Mouse (Mus musculus) cerebral cortex, adult 2 months (tissue): ENCODE measurements around the gene Pde7b.

ENCODE experiments used
- WGBS: fragments of 180-500 bp; shearing (Covaris S2); methylation state at CpG from one replicate; pipeline ENCODE4 v1.1.7; 2018; 5-methylcytosine and 5-hydroxymethylcytosine counted together

Pde7b gene

DNA sequence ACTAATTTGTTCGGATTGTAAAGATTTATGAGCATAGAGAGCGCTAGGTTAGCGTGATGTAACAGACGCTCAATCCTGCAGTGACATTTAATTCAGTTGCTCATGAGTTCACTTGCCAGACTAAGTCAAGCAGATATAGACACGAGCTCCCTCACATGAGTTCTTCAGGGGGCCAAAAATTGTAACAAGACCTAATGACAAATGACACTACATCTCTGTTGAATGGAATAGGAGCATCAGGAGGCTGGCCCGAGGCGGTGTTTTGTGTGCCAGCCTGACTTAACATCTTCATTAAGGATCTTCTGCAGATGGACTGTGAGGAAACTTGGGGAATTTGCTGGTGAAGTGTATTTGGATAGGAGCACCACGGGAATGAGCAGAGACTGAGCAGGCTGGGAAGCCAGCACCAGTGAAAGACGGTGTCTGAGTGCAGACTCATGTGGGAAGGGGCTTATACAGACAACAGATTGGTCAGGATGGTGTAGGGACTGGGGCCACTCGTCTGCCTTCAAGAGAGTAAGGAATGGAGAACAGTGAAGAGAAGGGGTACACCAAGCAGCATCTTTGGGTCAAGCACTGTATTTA lies 303.5 kb downstream of the Pde7b start:
- WGBS: 82% methylated on average over 10 of the region's 10 CpGs

DNA sequence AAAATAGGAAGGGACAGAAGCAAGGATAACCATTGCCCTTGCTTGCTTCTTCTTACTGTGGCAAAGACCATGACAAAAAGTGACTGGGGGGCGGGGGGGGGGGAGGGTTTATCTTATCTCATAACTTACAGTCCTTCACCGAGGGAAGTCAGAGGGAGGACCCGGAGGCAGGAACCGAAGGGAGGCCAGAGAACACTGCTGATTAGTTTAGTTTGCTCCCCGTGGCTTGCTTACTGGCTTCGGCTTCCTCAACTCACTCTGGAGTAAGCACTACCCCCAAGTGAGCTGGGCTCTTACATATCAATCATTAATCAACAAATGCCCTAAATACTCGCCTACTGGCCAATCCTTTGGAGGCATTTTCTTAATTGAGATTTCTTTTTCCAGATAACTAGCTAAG lies 304.6 kb downstream of the Pde7b start:
- WGBS: 76% methylated on average over 7 of the region's 7 CpGs

DNA sequence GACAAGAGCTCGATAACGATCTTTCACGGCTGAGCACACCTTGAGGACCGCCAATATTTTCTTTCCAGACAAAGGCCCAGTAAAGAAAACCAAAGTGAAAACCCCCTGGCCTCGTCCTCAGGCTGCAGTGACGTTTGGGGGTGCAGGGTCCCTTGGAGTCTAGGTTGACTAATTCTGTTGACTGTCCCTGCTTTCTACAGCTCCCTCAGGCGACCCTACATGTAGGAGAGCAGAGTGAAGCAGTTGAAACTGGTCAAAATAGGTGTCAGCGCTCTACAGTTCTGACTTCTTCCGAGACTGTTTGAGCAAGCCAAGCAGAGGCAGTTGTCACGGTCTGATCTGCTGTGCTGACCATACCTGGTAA lies 306.0 kb downstream of the Pde7b start:
- WGBS: 81% methylated on average over 10 of the region's 10 CpGs

DNA sequence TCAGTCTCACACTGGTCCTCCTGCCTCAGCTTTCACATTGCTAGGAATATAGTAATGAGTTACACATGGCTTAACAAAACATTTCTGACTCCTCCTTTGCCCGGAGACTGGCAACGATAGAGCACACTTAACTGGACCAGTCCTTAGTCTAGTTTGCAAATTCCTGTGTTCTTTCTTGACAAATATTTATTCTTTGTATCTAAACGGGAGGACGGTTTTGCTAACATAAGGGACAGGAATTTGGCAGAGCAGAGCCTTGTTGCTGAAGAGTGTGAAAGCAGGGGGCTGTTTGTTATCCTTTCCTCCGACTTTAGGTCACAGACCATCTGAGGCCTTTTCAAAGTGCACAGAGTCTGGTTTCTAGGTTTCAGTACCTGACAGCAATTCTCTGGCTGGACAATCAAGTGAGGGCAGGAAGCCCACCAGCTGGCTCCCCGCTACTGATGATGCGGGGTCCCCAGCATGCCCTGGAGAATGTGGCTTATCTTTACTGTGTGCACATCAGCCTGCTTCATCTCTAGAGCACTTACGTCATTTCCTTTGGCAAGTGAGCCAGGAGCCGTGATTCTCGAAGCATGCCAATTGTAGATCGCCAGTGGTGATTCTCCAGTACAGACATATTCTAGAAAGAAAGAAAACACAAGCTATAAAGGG lies 306.5 kb downstream of the Pde7b start:
- 53% methylated on average over 11 of the region's 11 CpGs for WGBS

DNA sequence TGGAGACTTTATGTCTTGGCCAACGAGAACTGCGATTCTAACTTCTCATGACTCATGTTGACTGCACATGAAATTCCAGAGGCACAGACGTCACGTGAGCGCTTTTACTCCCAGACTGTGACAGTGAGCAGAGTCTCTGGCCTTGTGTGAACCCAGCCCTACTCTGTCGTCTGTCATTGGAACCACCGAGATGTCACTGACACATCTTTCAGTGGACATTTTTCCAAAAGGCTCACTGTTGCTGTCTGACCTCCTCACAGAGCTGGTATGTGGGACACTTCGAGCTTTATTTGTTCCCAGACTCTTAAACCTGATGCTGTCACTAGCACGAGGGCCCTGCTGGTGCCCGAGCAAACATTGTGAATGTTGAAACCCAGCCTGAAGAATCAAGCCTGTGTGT lies 315.7 kb downstream of the Pde7b start:
- WGBS: 88% methylated on average over 10 of the region's 10 CpGs

DNA sequence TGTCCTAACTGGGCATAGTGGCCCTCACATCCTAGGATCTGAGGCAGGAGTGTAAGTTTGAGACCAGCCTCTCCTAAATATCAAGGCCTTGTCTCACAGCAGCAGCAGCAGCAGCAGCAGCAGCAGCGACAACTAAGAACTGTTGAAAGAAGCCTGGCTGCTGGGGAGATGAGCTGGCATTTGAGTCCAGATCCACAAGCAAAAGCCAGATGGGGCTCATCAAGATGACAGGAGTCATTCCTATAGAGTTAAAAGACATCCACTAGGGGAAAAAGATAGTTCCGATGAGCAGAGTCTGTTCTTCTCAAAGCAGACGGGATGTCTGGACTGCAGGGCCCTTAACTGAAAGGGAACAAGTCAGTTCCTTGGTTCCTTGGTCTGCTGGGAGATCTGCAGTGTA lies 316.5 kb downstream of the Pde7b start:
- WGBS: 85% methylated on average over 3 of the region's 3 CpGs

DNA sequence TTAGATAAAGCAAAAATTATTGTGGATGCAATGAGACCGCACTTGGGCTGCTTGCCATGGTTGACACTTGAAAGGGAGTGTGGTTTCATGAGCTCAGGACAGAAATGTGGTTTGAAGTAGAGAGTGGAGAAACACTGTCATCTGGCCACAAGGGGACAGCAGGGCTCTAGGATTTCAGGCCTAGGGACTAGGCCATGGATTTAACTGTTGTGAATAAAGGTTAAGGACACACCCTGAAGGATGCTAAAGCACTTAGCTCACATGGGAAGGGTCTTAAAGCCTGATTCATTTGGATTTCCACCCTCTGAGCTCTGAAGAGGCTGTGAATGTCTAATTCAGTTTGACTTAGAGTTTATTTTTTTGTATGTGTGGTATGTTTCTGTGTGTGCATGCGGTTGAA lies 319.4 kb downstream of the Pde7b start:
- 84% methylated on average over 2 of the region's 2 CpGs for WGBS

DNA sequence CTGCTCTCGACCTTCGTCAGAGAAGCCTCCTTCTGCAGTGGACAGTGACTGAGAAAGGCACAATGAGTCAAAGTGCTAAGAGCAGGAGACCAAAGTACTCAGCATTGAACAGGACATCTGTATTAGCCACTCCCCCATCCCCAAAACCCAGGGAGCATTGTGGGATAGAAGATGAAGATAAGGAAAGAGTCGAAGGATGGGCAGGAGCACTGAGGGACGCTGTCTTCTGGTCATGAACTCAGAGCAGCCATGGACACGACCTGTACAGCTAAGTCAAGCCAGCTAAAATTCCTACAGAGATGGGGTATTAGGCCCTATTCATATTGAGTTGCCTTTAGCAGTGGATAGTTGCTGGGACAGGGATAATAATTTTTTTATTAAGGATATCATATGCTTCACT lies 321.9 kb downstream of the Pde7b start:
- WGBS: 92% methylated on average over 5 of the region's 5 CpGs

DNA sequence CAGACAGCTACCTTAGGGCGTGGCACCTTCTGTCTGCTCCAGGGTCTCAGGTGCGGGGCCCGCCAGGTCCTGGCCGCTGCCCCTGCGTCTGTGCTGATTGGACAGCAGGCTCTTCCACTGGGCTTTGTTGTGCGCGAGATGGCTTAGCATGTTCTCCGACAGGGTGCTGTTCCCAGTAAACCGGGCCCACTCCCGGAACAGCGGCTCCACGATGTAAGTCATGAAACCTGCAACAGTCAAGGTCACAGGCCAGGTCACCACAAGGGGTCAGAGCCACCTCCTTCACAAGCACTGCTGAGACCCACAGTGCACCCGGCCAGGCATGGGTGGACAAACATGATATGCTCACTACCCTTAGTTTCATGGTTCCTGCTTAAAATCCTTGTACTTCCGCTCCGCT lies 324.5 kb downstream of the Pde7b start:
- 91% methylated on average over 15 of the region's 15 CpGs for WGBS

DNA sequence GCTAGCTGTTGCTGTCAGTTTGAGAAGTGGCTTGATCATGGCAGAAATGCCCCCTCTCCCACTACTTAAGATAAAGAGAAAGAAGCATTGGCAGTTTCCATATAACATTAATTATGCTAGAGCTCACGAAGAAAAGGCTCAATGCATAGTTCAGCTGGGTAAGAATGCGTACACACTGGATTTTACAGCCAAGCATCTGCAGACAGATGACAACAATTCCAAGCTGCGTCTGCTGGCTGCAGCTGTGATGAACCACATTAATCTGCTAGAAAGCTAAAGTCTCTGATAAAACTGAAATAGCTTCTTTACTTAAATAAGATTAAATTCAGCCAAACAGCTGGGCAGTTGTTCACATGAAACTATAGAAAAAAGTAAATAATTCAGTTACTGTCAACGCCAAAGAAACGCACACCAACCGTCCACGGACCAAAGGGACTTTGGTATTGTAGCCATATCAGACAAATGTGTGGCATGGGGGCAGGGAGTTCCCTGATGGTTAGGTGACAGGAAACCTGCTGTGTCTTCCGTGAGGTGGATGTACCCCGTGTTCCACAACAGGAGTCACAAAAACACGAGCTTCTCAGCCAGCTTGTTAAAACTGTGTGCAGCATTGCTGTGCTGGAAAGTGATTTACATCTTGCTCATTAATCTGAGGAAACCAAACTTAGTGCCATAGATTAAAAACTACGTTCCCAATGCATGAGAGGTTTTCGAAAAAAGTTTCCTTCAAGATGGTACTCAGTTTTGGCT lies 326.1 kb downstream of the Pde7b start:
- 70% methylated on average over 12 of the region's 12 CpGs for WGBS

DNA sequence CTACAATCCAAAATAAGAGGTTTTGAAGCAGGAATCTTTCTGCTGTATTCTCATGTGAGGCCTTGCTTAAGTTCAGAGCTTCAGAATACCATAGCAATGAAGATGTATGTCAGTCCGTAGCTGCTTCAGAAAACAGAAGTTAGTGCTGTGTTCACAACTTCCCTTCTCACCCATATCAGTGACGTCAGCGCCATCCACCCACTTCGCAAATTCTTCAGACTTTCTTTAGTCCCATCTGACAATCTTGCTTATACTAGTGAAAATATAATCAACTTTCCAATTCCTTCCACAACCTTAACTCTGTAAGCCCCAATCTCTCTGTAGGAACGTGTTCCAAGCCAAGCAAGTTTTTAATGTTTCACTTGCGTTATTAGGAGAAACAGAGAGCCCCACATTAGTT lies 326.7 kb downstream of the Pde7b start:
- 54% methylated on average over 6 of the region's 6 CpGs for WGBS

DNA sequence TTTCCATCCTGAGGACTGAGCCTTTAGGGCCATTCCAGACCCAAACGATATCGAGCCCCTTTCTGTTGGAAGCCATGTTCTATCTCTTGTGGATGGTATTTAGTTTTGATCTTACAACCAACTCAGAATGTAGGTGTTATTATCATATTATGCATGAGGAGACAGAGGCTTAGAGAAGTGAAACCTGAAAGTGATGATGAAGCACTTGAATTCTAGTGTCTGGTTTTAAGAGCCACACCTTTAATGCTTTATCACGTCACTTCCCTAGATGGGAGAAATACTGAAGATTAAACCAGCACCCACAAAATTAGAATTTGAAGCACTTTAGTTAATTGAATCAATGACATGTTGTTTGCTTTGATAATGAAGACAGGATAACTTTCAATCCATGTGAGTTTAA lies 329.1 kb downstream of the Pde7b start:
- WGBS: 95% methylated on average over 3 of the region's 3 CpGs

DNA sequence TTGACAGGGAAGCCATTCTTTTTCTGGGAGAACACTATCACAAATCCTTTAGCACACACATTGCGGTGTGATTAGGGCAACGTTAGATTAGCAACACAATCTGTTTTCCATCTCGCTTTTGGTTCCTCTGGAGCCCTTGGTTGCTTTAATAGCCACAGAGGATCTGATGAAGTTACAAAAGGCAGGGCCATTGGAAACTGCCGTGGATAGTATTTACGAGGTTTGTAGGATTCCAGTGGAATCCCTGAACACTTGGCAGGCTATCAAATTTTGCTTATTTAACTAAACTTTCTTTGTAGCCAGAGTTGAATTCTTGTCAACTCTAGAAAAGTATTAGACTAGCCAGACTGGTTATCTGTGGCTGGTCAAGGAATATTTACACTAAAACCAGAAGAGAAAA lies 330.1 kb downstream of the Pde7b start:
- WGBS: 79% methylated on average over 5 of the region's 5 CpGs

DNA sequence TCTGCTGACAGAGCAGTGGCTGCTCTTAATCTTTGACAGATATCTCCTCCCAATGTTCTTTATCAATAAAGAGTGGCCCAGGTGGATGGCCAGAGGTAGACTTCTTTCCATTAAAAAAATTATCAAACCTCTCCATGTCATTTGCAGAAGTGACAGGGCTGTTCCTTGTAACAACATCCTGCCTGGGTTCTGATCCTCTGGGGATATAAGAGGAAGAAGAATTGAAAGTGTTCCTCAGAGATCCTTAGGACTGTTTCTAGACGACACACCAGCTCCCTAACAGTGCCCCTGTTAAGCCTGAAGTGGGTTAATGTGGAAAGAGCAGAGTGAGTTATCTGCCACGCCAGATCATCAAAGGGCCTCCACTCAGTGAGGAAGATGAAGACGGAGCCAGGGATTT lies 334.3 kb downstream of the Pde7b start:
- WGBS: 86% methylated on average over 3 of the region's 3 CpGs

DNA sequence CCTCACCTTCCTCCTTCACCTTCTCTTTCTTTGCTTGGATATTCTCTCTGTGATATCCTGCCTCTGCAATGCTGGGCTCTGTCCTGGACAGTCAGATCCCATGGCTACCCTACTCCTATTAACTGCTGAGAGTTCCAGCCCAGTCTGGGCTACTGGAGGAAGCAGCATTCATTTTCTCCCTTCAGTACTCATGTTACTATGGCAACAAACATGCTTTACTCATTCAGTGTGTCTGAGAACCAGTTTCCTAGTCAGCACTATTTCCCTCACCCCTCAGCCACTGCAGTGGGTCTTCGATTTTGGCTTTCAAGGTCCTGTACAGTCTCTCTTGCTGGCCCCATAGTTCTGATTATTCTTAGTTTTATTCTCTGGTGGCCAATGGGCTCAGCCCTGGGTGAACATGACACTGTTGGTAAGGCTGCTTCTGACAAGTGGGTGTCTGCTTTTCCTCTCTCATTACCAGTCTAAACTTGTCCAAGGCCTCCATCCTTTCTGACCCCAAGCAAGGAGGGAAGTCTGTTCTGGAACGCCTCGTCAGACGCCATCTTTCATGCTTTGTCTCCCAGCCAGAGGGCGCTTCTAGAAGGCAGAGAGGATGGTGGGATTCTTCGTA lies 342.0 kb downstream of the Pde7b start:
- 67% methylated on average over 6 of the region's 6 CpGs for WGBS

DNA sequence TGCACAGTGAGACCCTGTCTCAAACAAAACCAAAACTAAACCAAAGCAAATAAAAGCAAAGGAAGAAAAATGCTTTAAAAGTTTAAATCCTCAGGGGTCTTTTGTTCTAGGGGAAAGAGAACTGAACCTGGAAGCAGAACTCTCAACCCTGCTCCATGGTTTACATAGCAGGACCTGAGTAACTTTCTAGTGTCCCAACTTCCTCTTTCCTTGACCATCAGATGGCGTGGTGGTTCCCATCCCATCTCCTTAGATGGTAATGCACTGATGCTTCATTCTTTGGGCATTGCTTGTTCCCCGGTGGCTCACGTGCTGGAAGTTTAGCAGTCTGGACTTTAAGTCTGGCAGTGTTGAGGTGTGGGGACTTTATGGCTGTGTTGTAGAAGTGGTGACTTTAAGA lies 343.5 kb downstream of the Pde7b start:
- WGBS: 81% methylated on average over 3 of the region's 3 CpGs

DNA sequence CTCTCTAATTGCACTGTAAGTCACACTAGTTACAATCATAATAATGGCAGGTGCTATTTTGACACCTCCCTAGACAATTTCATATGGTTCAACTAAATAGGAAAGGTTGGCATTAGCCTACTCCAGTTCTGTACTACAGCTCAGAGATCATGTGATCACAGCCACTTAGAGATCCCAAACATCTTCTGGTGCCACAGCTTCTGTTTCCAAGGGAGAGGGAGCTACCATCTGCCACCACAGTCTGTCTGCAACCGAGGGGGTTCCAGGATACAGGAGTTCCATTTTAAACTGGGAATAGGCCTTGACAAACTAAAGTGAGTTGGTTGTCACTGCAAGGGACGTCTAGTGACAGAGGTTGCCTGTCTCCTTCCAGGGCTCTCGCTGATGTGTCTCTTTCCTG lies 344.1 kb downstream of the Pde7b start:
- WGBS: 57% methylated on average over 3 of the region's 3 CpGs

DNA sequence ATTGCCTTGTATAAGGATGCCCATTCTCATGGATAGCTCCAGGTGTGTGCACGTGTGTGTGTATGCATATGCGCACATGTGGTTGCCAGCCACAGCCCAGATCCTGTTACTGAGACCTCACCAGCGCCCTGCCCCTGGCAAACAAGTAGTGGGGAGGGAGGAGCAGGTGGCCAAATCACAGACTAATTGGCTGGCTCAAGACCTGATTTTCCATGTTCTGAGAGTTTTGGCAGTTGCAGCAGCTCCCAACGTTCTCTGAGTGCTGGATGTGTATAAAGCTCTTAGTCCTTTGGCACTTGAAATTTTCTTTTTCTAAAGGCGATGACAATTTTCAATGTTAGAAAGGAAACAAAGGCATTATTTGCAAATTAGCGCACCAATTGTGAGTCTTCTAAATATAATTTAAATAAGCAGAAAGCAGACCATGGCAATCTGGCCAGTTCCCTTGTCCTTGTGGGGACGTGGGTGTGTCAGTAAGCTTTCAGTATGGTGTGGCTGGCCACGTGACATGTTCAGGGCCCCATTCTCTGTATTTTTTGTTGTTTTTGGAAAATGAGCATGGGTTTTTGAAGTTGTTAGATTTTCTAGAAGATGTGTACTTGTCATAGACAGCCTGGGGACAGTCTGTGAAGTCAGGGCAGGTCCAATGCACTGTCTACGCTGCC lies 345.7 kb downstream of the Pde7b start:
- 64% methylated on average over 9 of the region's 9 CpGs for WGBS

DNA sequence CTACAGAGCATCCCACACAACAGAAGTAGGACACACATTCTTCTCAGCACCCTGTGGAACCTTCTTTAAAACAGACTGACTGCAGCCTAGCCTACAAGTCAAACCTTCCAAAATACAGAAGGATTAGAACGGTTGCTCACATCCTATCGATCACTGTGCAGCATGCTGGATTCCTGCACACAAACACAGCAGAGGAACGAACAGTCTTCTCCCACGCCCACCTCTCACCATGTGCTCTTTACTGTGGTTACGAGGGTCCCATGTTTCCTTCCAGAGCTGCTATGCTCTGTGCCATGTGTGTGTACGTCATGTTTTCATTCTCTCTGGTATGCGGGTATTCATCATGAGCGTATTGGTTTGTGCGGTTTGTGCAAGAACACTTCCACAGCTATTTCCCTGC lies 347.3 kb downstream of the Pde7b start:
- 75% methylated on average over 9 of the region's 9 CpGs for WGBS

DNA sequence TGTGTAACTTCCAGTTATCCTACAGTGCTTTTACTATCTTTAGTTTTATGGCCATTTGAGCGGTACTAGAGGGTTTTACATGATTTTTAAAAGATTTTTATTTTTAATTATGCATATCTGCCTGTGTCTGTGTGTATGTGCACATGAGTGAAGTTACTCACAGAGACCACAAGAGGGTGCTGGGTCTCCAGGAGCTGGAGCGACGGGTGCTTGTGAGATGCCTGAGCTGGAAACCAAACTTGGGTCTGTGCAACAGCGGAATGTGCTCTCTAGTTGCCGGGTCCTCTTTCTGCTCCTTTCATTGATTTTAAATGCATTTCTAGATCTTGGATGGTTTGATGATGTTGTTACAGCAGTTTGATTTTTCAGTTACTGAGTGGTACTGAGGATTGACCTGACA lies 352.8 kb downstream of the Pde7b start:
- 95% methylated on average over 5 of the region's 5 CpGs for WGBS

DNA sequence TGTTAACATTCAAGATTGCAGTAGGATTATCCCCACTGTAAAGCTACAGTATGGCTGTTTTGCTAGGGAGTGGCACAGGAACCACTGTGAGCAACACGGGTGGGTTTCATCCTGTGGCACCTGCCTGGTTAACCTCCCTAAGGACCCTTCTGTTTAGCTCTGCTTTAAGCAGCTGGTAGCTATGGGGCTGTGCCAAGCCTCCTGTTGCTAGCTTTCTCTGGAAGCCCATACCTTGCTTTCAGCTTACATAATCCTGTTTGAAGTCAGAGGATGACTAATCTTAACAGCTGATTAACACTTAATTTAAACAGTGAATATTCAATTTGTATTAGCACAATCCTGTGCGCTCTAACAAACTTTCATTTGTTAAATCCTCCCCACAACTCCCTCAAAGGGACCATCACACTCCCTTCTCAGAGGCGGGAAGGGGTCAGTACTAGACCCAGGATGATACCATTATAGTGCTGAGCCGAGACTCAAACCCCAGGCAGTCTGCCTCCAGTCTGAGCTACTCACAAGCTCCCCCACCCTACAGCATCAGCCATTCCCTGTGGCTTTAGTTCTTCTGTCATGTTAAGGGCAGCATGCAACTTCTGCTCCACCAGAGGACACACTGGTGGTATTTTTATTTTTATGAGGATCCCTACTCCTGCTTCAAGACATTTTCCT lies 362.3 kb downstream of the Pde7b start:
- 76% methylated on average over 4 of the region's 4 CpGs for WGBS
